Mouse (Mus musculus): ENCODE measurements around the gene Gabarapl2. TPM values are rescaled to one million over a fixed set of nuclear protein-coding genes. Genes with fewer than 3 reads are reported as not detected.

Gabarapl2 gene
- 69.8 and 82.1 TPM in 2 replicates for total RNA-seq (2015)
- total RNA-seq (2017) = 46.0 and 55.7 TPM in 2 replicates

GRCm38 (mm10) chr8:111940171-111941100, at the start of gene Gabarapl2:
Gene Gabarapl2, plus strand, starts transcription at chr8:111940703.
- ATAC-seq (ENCODE audit: poor library complexity, severe bottlenecking) = peak; percentile 93

- ATAC-seq (ENCODE audit: poor library complexity, severe bottlenecking) = peak; percentile 15; the same call in 1 of the 2 replicates
Measured at GRCm38 (mm10) chr8:111890911-111891303, 49.6 kb upstream of the Gabarapl2 start.

DNA sequence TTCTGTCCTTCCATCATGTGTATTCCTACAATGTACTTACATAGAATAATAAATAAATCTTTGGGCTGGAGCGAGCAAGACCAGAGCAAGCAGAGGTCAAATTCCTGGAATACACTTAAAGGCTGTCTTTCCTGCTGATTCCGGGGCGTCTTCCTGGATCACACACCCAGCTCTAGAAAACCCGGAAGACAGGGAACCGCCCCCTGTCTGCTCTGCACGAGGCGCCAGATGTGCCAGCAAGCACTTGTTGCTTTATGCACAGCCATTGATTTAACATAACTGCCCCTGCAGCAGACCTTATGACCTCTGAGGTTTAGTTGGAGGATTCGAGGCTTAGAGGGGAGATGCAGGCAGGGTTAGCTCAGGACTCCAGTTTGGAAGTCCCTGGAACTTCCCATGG, 48.5 kb upstream of the Gabarapl2 start:
- ATAC-seq (ENCODE audit: poor library complexity, severe bottlenecking) = no peak

DNA sequence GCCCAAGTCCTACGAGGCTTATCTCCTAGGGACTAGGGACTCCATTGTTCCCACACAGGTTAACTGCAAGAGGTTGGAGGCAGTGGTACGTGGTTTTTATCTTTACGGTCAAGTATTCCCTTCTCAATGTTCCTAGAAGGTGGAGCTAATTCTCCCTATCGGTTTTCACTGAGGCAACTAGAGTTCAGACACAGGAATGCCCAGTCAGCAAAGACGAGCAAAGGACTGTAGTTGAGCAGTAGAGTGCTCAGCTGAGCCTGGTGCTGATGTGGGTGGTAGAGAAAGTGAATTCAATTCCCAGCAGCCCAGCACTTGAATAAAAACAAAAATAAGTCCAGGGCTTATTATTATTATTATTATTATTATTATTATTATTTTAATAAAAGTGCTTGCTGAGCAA, 47.9 kb upstream of the Gabarapl2 start:
- ATAC-seq (ENCODE audit: poor library complexity, severe bottlenecking) = no peak

DNA sequence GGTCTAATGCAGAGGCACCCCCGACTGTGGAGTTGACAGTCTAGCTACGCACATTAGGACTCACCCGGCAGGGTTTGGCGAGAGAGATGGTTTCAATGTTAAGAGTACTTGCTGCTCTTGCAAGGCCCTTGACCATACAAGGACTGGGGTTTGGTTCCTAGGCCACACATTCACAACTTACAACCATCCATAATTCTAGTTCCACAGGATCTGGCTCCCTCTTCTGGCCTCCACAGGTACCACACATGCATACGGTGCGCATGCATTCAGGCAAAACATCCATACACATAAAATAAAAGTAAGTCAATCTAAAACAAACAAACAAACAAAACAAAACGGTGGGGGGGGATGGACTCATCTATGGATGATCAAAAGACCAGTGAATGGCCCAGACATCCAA, 45.5 kb upstream of the Gabarapl2 start:
- ATAC-seq (ENCODE audit: poor library complexity, severe bottlenecking) = no peak

DNA sequence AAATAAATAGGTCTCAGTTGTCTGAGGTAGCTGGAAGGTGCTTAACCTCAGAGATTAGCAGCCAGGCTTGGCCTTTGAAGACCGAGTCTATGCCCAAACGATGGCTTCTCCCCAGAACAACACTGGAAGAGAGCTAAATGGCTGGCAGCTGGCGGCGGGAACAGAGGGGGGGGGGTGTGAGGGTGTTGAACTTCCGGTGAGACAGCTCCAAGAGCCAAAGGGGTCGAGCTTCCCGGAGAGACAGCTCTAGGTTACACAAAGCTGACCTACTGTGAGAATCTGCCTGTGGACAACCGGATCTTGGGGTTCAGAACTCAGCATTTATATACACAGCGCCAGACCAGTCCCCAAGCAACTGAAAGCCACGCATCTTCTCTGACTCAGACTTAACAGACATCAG, 41.9 kb upstream of the Gabarapl2 start:
- ATAC-seq (ENCODE audit: poor library complexity, severe bottlenecking) = no peak

DNA sequence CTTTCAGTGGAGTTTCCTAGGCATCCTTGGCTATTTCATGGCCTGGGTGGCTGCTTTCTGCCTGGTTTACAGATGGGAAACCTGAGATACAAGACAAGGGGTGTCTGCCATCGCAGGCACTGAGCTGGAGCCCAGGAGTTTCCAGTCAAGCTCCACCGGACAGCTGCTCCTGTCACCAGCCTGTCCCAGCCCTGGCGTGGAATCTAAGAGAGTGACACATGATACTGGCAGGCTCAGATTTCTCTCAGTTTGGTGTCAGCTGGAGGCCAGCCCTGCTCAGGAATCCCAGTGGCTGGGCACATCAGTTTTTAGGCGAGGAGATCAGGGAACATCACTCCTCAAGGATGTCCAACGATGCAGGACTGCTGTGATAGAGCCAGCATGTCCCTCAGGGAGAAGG, 38.4 kb upstream of the Gabarapl2 start:
- no peak for ATAC-seq (ENCODE audit: poor library complexity, severe bottlenecking)

- no peak for ATAC-seq (ENCODE audit: poor library complexity, severe bottlenecking)
Measured at GRCm38 (mm10) chr8:111905500-111906121, 34.9 kb upstream of the Gabarapl2 start.

DNA sequence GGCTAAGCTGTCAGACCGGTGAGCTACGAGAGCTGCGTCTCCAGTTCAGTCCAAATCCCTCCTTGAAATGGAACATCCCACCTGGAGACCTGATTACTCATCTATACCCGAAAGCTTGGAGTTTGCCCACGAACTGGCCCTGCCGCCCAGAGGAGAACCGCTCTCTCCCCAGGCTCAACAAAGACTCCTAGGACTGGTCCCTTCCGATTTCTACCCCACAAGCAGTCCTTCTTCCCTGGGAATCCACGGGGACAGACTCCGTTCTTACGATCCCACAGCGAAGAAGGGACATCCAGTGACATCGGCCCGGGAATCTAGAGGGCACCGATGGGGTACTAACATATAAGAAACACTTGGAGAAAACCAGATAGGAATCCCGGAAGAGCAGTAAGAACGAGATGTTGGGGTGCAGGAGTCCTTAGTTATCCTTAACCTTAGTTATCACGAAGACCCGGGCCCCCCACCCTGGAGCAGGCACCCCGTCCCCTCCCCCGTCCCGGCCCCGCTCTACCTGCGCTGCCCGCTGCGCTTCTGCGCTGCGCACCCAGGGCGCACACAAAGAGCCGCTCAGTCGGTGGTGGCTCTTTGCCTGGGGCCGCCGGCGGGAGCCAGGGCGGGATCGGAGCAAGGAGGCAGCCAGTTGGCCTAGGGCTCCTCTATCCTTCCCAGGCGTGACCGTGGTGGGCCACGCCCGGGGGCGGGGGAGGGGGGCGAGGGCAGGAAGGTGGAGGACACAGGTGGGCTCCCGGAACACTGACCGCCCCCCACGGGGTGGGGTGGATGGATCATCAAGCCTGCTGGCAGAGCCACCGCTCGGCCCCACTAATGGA, 30.7 kb upstream of the Gabarapl2 start, which contains the start of gene Chst5:
Gene Chst5, minus strand, starts transcription at position 827 of the 830 bp plus-strand sequence.
- no peak for ATAC-seq (ENCODE audit: poor library complexity, severe bottlenecking)

DNA sequence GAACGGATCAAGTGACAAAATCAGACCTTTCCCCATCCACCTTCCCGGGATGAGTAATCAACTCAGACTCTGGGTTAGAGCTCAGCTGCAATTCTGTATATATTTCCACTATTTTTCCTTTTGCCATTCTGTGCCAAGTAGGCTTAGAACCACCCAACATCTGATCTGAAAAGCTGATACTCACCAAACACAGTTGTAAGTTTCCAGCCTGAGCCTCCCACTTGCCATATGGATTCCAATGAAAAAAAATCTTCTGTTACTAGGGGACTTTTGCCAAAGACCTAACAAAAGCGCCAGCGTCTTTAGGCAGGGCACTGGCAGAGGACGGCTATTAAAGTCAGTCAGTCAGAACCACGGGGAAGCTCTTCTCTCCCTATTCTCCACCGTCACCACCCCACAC, 28.9 kb upstream of the Gabarapl2 start:
- ATAC-seq (ENCODE audit: poor library complexity, severe bottlenecking) = no peak

- no peak for ATAC-seq (ENCODE audit: poor library complexity, severe bottlenecking)
Measured at GRCm38 (mm10) chr8:111912860-111913432, 27.6 kb upstream of the Gabarapl2 start.

DNA sequence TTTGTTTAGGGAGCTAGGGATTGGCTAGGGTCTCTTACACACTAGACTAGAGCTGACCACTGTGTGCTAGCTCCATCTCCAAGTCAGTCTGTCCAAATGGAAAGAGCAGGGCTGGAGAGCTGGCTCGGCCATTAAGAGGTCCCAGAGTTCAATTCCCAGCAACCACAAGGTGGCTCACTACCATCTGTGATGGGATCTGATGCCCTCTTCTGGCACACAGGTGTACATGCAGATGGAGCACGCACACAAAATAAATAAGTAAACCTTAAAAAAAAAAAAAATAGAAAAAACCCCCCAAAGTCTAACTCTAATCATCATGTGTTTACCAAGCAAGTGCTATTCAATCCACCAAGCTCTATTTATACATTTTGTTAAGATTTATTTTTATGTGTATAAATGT, 20.8 kb upstream of the Gabarapl2 start:
- no peak for ATAC-seq (ENCODE audit: poor library complexity, severe bottlenecking)

DNA sequence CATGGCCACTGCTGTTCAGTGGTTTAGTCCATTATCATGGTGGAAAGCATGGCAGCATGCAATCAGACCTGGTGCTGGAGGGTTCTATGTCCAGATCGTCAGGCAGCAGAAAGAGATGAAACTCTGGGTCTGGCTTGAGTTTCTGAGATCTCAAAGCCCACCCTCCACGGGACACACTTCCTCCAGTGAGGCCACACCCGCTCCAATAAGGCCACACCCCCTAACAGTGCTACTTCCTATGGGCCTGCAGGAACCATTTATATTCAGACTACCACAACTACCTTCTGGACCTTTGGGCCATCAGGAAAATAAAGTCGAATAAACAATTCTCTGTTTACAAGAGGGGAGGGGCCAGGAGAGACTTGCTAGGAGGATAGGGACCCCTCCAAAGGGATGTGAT, 19.5 kb upstream of the Gabarapl2 start:
- no peak for ATAC-seq (ENCODE audit: poor library complexity, severe bottlenecking)

DNA sequence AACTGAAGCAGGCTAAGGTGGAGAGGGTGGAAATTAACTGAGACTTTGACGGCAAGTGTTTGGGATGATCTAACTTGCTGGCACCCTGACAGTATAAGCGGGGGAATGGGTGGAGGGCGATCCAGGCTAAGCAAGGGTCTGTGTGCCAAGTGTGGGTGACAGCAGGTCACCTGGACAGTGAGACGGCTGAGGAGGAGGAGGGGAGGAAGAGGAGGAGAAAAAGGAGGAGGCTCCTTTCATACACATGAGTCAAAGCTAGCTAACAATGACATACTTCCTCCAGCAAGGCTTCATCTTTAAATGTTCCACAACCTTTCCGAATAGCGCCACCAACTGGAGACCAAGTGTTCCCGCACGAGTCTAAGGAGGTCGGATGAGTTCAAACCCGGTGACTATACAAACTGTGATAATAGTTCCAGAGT, 17.1 kb upstream of the Gabarapl2 start:
- ATAC-seq (ENCODE audit: poor library complexity, severe bottlenecking) = peak; percentile 85

DNA sequence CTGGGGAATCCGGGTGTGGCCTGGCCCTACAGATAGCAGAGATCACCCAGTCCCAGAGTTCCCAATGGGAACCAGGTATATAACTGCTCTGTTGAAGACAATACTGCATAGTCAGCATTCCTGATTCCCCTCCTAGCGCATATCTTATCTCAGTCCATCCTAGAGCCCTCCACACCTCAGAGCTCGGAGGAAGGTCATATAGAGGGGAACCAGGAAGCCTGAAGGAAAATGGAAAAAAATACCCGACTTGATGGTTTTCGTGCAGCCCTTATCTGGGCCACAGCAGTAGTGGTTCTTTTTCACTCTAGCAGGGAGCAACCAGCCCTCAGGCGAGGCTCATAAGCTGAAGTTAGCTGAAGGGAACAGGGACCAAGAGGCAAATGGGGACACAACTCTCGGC, 15.5 kb upstream of the Gabarapl2 start:
- no peak for ATAC-seq (ENCODE audit: poor library complexity, severe bottlenecking)

DNA sequence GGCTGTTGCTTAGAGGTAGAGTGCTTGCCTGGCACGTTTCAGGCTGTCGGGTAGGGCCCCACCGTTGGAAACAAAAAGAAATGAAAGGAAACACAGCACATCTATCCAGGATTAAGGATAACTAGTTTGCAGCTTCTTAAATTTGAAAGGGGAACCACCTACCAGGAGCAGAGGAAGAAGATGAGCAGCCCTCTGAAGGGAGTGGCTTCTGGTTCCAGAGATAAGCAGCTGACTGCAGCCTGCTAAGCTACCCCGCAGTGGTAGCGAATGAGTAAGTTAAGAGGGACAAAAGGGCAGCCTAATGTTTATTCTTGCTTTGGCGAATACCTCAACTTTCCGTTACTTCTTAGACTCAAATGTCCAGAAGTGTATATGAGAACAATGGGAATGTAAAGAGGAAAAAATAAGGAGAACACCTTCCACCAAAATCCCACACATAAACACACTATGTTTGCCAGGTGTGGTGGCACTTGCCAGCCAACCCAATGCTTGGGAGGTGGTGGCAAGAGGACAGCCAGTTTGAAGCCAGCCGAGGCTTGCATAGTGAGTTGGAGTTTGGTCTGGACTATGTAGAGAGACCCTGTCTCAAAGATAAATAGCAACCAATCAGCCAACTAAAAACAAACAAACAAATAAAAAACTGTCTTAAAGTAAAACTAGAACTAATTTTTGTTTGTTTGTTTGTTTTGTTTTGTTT, 10.7 kb upstream of the Gabarapl2 start:
- ATAC-seq (ENCODE audit: poor library complexity, severe bottlenecking) = 0 out of 2 replicates have a peak, but pooled peaks have one; percentile 15

DNA sequence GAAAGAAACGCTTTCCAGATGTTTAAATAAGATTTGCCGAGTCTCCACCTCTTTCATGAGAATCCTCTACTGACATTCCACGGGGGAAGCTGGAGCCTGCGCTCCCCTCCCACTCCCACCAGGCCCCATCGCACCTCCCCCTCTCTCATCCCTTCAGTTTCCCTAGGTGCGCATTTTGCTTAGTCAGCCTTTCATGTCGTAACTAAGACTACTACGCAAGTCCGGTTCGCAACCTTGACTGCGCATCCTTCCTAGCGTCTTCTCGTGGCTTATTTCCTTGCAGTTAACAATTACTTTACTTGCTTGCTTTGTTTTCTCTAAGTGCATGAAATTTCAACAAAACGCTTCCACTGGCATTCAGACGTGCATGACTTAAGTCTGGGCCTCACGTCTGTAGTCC, 8.8 kb upstream of the Gabarapl2 start:
- ATAC-seq (ENCODE audit: poor library complexity, severe bottlenecking) = no peak

GRCm38 (mm10) chr8:111932580-111933336, 7.7 kb upstream of the Gabarapl2 start:
- peak; percentile 48 for ATAC-seq (ENCODE audit: poor library complexity, severe bottlenecking)

DNA sequence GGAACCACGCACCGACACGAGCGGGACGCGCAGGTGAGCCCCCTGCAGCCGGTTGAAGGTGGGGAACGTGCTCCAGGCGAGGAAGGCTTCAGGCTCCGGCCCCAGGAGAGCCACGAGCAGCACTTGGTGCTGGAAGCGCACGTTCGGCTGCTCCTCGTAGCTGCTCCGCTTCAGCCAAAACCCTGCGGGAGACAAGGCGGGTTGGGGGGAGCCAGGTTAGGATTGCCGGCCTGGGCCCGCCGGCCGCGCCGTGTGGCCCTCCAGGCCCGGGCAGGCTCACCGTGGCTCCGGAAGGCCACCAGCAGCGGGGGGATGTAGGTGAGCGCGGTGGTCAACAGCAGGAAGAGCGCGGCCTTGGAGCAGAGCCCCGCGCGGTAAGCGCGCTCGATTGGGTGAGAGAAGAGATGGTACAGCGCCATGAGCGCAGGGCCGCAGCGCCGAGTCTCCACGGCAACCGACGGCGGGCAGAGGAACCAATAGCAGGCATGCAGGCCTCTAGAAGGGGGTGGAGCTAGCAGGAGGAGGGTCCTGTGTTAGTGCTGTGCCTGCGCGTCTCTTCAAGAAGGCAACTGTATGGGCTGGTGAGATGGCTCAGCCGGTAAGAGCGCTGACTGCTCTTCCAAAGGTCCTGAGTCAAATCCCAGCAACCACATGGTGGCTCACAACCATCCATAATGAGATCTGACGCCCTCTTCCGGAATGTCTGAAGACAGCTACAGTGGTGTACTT, 7.0 kb upstream of the Gabarapl2 start, which contains the start of gene Tmem231:
Gene Tmem231, minus strand, starts transcription at position 534 of the 729 bp plus-strand sequence.
- ATAC-seq (ENCODE audit: poor library complexity, severe bottlenecking) = peak; percentile 99

Data from megakaryocyte, adult 5-6 weeks (primary cell).